Mouse (Mus musculus): ENCODE data around the gene Mpv17l2. TPM values are rescaled to one million over a fixed set of nuclear protein-coding genes. Genes with fewer than 3 reads are reported as not detected.

Gene Mpv17l2
- polyA plus RNA-seq, 1 experiment, result 73.0 TPM

- TF ChIP-seq TCF12 (IDR thresholded peaks at IDR 0.05; ENCODE audit: insufficient read depth, poor library complexity, severe bottlenecking) (no peak), REST (IDR thresholded peaks at IDR 0.05; ENCODE audit: insufficient read depth, insufficient read length) (no peak), USF1 (IDR thresholded peaks at IDR 0.05; ENCODE audit: low read depth) (peak; percentile 19), SRF (IDR thresholded peaks at IDR 0.05; ENCODE audit: control insufficient read depth, insufficient read length, low read depth) (no peak), MYOG (IDR thresholded peaks at IDR 0.05; ENCODE audit: control insufficient read depth in 1 of 3, insufficient read depth in 1 of 3, insufficient read length in 2 of 3, low read depth in 2 of 3) (no peak), MAX (IDR thresholded peaks at IDR 0.05; ENCODE audit: low read depth) (no peak), POLR2A (IDR thresholded peaks at IDR 0.05; ENCODE audit: insufficient read length, low read depth) (no peak), E2F4 (IDR thresholded peaks at IDR 0.05; ENCODE audit: insufficient read depth) (no peak)
- Histone ChIP-seq H3ac (ENCODE audit: control insufficient read depth, insufficient read length) (no peak overlapping the region), H3K27me3 (ENCODE audit: control insufficient read depth, insufficient read depth, insufficient read length) (peaks cover 41% of the 10 kb centered on the region), H3K4me2 (ENCODE audit: low read depth) (peak overlapping the region; percentile 6), H3K79me2 (ENCODE audit: control insufficient read depth, insufficient read depth) (no peaks in the 10 kb centered on the region), H3K4me3 (no peak overlapping the region), H3K36me3 (ENCODE audit: control insufficient read depth, insufficient read depth) (no peaks in the 10 kb centered on the region)
Observed at GRCm38 (mm10) chr8:70743656-70744590, 16.8 kb downstream of the Mpv17l2 start.

- Histone ChIP-seq H3K27me3 (ENCODE audit: control insufficient read depth, insufficient read depth, insufficient read length) (peaks cover 41% of the 10 kb centered on the region), H3K36me3 (ENCODE audit: control insufficient read depth, insufficient read depth) (no peaks in the 10 kb centered on the region), H3ac (ENCODE audit: control insufficient read depth, insufficient read length) (no peak overlapping the region), H3K4me2 (ENCODE audit: low read depth) (no peak overlapping the region), H3K4me3 (no peak overlapping the region), H3K79me2 (ENCODE audit: control insufficient read depth, insufficient read depth) (no peaks in the 10 kb centered on the region)
- TF ChIP-seq TCF12 (IDR thresholded peaks at IDR 0.05; ENCODE audit: insufficient read depth, poor library complexity, severe bottlenecking) (no peak), USF1 (IDR thresholded peaks at IDR 0.05; ENCODE audit: low read depth) (no peak), REST (IDR thresholded peaks at IDR 0.05; ENCODE audit: insufficient read depth, insufficient read length) (no peak), MYOG (IDR thresholded peaks at IDR 0.05; ENCODE audit: control insufficient read depth in 1 of 3, insufficient read depth in 1 of 3, insufficient read length in 2 of 3, low read depth in 2 of 3) (no peak), SRF (IDR thresholded peaks at IDR 0.05; ENCODE audit: control insufficient read depth, insufficient read length, low read depth) (no peak), MAX (IDR thresholded peaks at IDR 0.05; ENCODE audit: low read depth) (no peak), POLR2A (IDR thresholded peaks at IDR 0.05; ENCODE audit: insufficient read length, low read depth) (no peak), CEBPB (IDR thresholded peaks at IDR 0.05; ENCODE audit: insufficient read depth, poor library complexity, severe bottlenecking) (no peak), TCF3 (IDR thresholded peaks at IDR 0.05; ENCODE audit: insufficient read length, low read depth) (no peak), MYOD1 (IDR thresholded peaks at IDR 0.05; ENCODE audit: control insufficient read depth in 1 of 3, insufficient read length in 2 of 3, low read depth in 2 of 3) (no peak), POLR2AphosphoS2 (IDR thresholded peaks at IDR 0.05; ENCODE audit: insufficient read length, low read depth) (no peak), E2F4 (IDR thresholded peaks at IDR 0.05; ENCODE audit: insufficient read depth) (no peak)
Observed at GRCm38 (mm10) chr8:70742981-70743655, 17.6 kb downstream of the Mpv17l2 start.

- H3K27me3 ChIP-seq (ENCODE audit: control insufficient read depth, insufficient read depth, insufficient read length), result peaks cover 40% of the 10 kb centered on the region
- no peak overlapping the region for H3ac ChIP-seq (ENCODE audit: control insufficient read depth, insufficient read length)
- no peak overlapping the region for H3K4me3 ChIP-seq
- TF ChIP-seq REST (IDR thresholded peaks at IDR 0.05; ENCODE audit: insufficient read depth, insufficient read length) (no peak), TCF12 (IDR thresholded peaks at IDR 0.05; ENCODE audit: insufficient read depth, poor library complexity, severe bottlenecking) (no peak), MYOG (IDR thresholded peaks at IDR 0.05; ENCODE audit: control insufficient read depth in 1 of 3, insufficient read depth in 1 of 3, insufficient read length in 2 of 3, low read depth in 2 of 3) (no peak), MAX (IDR thresholded peaks at IDR 0.05; ENCODE audit: low read depth) (no peak), MYOD1 (IDR thresholded peaks at IDR 0.05; ENCODE audit: control insufficient read depth in 1 of 3, insufficient read length in 2 of 3, low read depth in 2 of 3) (no peak), E2F4 (IDR thresholded peaks at IDR 0.05; ENCODE audit: insufficient read depth) (no peak), POLR2AphosphoS2 (IDR thresholded peaks at IDR 0.05; ENCODE audit: insufficient read length, low read depth) (no peak), CEBPB (IDR thresholded peaks at IDR 0.05; ENCODE audit: insufficient read depth, poor library complexity, severe bottlenecking) (no peak)
- H3K79me2 ChIP-seq (ENCODE audit: control insufficient read depth, insufficient read depth), result no peaks in the 10 kb centered on the region
- no peaks in the 10 kb centered on the region for H3K36me3 ChIP-seq (ENCODE audit: control insufficient read depth, insufficient read depth)
- no peak overlapping the region for H3K4me2 ChIP-seq (ENCODE audit: low read depth)
Observed at GRCm38 (mm10) chr8:70742176-70742575, 18.6 kb downstream of the Mpv17l2 start.

GRCm38 (mm10) chr8:70741661-70742060 lies 19.1 kb downstream of the Mpv17l2 start:
- Histone ChIP-seq H3ac (ENCODE audit: control insufficient read depth, insufficient read length) (no peak overlapping the region), H3K27me3 (ENCODE audit: control insufficient read depth, insufficient read depth, insufficient read length) (peaks cover 35% of the 10 kb centered on the region), H3K4me3 (no peak overlapping the region), H3K79me2 (ENCODE audit: control insufficient read depth, insufficient read depth) (no peaks in the 10 kb centered on the region), H3K4me2 (ENCODE audit: low read depth) (no peak overlapping the region), H3K36me3 (ENCODE audit: control insufficient read depth, insufficient read depth) (no peaks in the 10 kb centered on the region)
- TF ChIP-seq CEBPB (IDR thresholded peaks at IDR 0.05; ENCODE audit: insufficient read depth, poor library complexity, severe bottlenecking) (no peak), USF1 (IDR thresholded peaks at IDR 0.05; ENCODE audit: low read depth) (no peak), POLR2A (IDR thresholded peaks at IDR 0.05; ENCODE audit: insufficient read length, low read depth) (no peak), E2F4 (IDR thresholded peaks at IDR 0.05; ENCODE audit: insufficient read depth) (no peak)

Data from myocyte (in vitro differentiated cells).